Mouse (Mus musculus): ENCODE results near the gene Nodal.

- no peak for TF ChIP-seq EP300 (IDR thresholded peaks at IDR 0.05; ENCODE audit: insufficient read depth, low read depth, low read length)
- TF ChIP-seq CTCF (IDR thresholded peaks at IDR 0.05; ENCODE audit: low read depth, low read length), result no peak
- no peak for TF ChIP-seq POLR2A (IDR thresholded peaks at IDR 0.05; ENCODE audit: insufficient read depth, low read length)
Measured at GRCm38 (mm10) chr10:61417046-61417445, 726 bp upstream of the Nodal start.

All from ES-Bruce4 (cell line).